10 mouse cellular contexts compared by ENCODE assay signal in genomic region chr13:71804032-71804958, GRCm38 (mm10).
DNase-seq lines count a peak whose midpoint lies in the region; ATAC-seq and TF ChIP-seq lines count a peak whose summit lies in the region.
"Had no signal": no experiment of that assay in that cellular context is flagged by ENCODE, and none has a peak within 500 bp of the region (broad histone marks: within the 10 kb centered on the region; RNA-seq: fewer than 3 reads in every experiment).

No protein-coding gene starts in this region.

- 53% methylated on average over 16 of the region's 16 CpGs for WGBS in forebrain, embryonic 14.5 days
- WGBS in midbrain, embryonic 11.5 days, result 59% methylated on average over 16 of the region's 16 CpGs
- WGBS in lung, adult 2 months, result 71% methylated on average over 16 of the region's 16 CpGs

- H3K4me3 ChIP-seq in CH12.LX (replicated peaks in 1 of 3; ENCODE audit: low read depth in 2 of 3, low read length in 2 of 3, poor library complexity in 1 of 3), result no peak overlapping the region
- no peak overlapping the region for H3K4me3 ChIP-seq in forebrain, embryonic 14.5 days (ENCODE audit: low read depth, low read length)
- H3K4me3 ChIP-seq in midbrain, embryonic 11.5 days (ENCODE audit: low read depth, low read length), result no peak overlapping the region
- H3K4me3 ChIP-seq in lung, adult 2 months (replicated peaks; ENCODE audit: extremely low read depth, low read depth, low read length), result no peak overlapping the region
- H3K4me3 ChIP-seq: limb, embryonic 10.5 days had no signal

- TF ChIP-seq RAD21 in CH12.LX (IDR thresholded peaks at IDR 0.05; ENCODE audit: low read depth, low read length), result no peak

- TF ChIP-seq POLR2A in CH12.LX (IDR thresholded peaks at IDR 0.05; ENCODE audit: low read depth, low read length), result no peak
- no peak for TF ChIP-seq POLR2A in lung, adult 2 months (IDR thresholded peaks at IDR 0.05; ENCODE audit: borderline replicate concordance, extremely low read depth, low read depth, low read length)

- no peak for DNase-seq in CH12.LX (ENCODE audit: extremely low read depth)
- peak; percentile 9 for DNase-seq in cerebellum, adult 11 months
- DNase-seq in forebrain, embryonic 14.5 days (ENCODE audit: low spot score), result peak; percentile 42
- no peak for DNase-seq in midbrain, embryonic 11.5 days (ENCODE audit: low spot score, missing footprints)
- no peak for DNase-seq in layer of hippocampus, adult 11-12 months (ENCODE audit: low spot score)
- DNase-seq in lung, adult 2 months, result no peak
- no peak for DNase-seq in thymus, postnatal 36 days
- DNase-seq in testis, postnatal 10 days (ENCODE audit: low spot score), result no peak
- DNase-seq: lung, adult 18-20 months had no signal

- no peaks in the 10 kb centered on the region for H3K27me3 ChIP-seq in CH12.LX (replicated peaks)
- no peaks in the 10 kb centered on the region for H3K27me3 ChIP-seq in forebrain, embryonic 14.5 days (replicated peaks; ENCODE audit: control insufficient read depth, insufficient read depth, low read length)
- no peaks in the 10 kb centered on the region for H3K27me3 ChIP-seq in midbrain, embryonic 11.5 days (ENCODE audit: control insufficient read depth, insufficient read depth, low read length)

- H3K9me3 ChIP-seq in CH12.LX (replicated peaks; ENCODE audit: low read length), result no peaks in the 10 kb centered on the region
- H3K9me3 ChIP-seq in forebrain, embryonic 14.5 days (replicated peaks; ENCODE audit: control insufficient read depth, low read length), result no peaks in the 10 kb centered on the region
- no peaks in the 10 kb centered on the region for H3K9me3 ChIP-seq in midbrain, embryonic 11.5 days (ENCODE audit: control insufficient read depth, low read length)
- H3K9me3 ChIP-seq: limb, embryonic 10.5 days had no signal

- in situ Hi-C loops in CH12.LX (cut with MboI; ENCODE audit: low pct_ligation_motif_present, low pct_unique_long_range_greater_than_20kb, low sequenced_read_pairs), result no loop called here

- ATAC-seq in forebrain, embryonic 14.5 days, result peak; percentile 55; the same call in 1 of the 2 replicates
- 0 out of 2 replicates have a peak, but pooled peaks have one; percentile 50 for ATAC-seq in midbrain, embryonic 11.5 days (ENCODE audit: low FRiP score)

- no peaks in the 10 kb centered on the region for H3K4me1 ChIP-seq in CH12.LX (ENCODE audit: control insufficient read depth in 1 of 2, insufficient read depth in 2 of 2)
- H3K4me1 ChIP-seq in forebrain, embryonic 14.5 days (ENCODE audit: control insufficient read depth, insufficient read depth, low read length), result no peaks in the 10 kb centered on the region
- H3K4me1 ChIP-seq in midbrain, embryonic 11.5 days (ENCODE audit: control insufficient read depth, insufficient read depth, low read length), result peaks cover 6% of the 10 kb centered on the region; the same call in 1 of the 2 replicates
- H3K4me1 ChIP-seq in lung, adult 2 months (ENCODE audit: control insufficient read depth, insufficient read depth, low read length), result no peaks in the 10 kb centered on the region
- H3K4me1 ChIP-seq: limb, embryonic 10.5 days had no signal

- H3K9ac ChIP-seq in CH12.LX (ENCODE audit: insufficient read depth, low read depth), result no peak overlapping the region
- no peak overlapping the region for H3K9ac ChIP-seq in forebrain, embryonic 14.5 days (ENCODE audit: low read length)
- no peak overlapping the region for H3K9ac ChIP-seq in midbrain, embryonic 11.5 days (ENCODE audit: low read length)

- no peak overlapping the region for H3K27ac ChIP-seq in CH12.LX (ENCODE audit: insufficient read depth, low read depth)
- no peak overlapping the region for H3K27ac ChIP-seq in forebrain, embryonic 14.5 days (ENCODE audit: low read depth, low read length)
- H3K27ac ChIP-seq in midbrain, embryonic 11.5 days (ENCODE audit: low read depth, low read length), result no peak overlapping the region
- H3K27ac ChIP-seq: limb, embryonic 10.5 days had no signal

- no peaks in the 10 kb centered on the region for H3K36me3 ChIP-seq in CH12.LX (replicated peaks in 1 of 2; ENCODE audit: control insufficient read depth in 1 of 2, insufficient read depth in 1 of 2, low read length in 1 of 2)
- no peaks in the 10 kb centered on the region for H3K36me3 ChIP-seq in forebrain, embryonic 14.5 days (ENCODE audit: control insufficient read depth, insufficient read depth, low read length)
- H3K36me3 ChIP-seq in midbrain, embryonic 11.5 days (ENCODE audit: control insufficient read depth, insufficient read depth, low read length), result no peaks in the 10 kb centered on the region
- H3K36me3 ChIP-seq: limb, embryonic 10.5 days had no signal

- TF ChIP-seq EP300 in CH12.LX (IDR thresholded peaks at IDR 0.05; ENCODE audit: low read length), result no peak

- dilution Hi-C loops in CH12.LX (cut with MboI; ENCODE audit: extremely low pct_ligation_motif_present, extremely low pct_unique_long_range_greater_than_20kb, low sequenced_read_pairs), result no loop called here

- no peak for TF ChIP-seq CTCF in CH12.LX (conservative IDR thresholded peaks at IDR 0.05 in 1 of 2, IDR thresholded peaks at IDR 0.05 in 1 of 2; ENCODE audit: low read depth in 2 of 2, low read length in 2 of 2)
- no peak for TF ChIP-seq CTCF in lung, adult 2 months (IDR thresholded peaks at IDR 0.05; ENCODE audit: insufficient read depth, low read length)

- no peaks in the 10 kb centered on the region for H3K79me2 ChIP-seq in CH12.LX (replicated peaks; ENCODE audit: control insufficient read depth, extremely low read depth, insufficient read depth, poor library complexity, severe bottlenecking)

- H3K4me2 ChIP-seq in CH12.LX (ENCODE audit: insufficient read depth, low read depth, poor library complexity, severe bottlenecking), result no peak overlapping the region
- H3K4me2 ChIP-seq in forebrain, embryonic 14.5 days (ENCODE audit: low read length), result no peak overlapping the region
- H3K4me2 ChIP-seq in midbrain, embryonic 11.5 days, result no peak overlapping the region

TF ChIP-seq in CH12.LX, 34 proteins besides CTCF, POLR2A, EP300 and RAD21:
- TF ChIP-seq TBP (conservative IDR thresholded peaks at IDR 0.05; ENCODE audit: low read depth, low read length) (no peak), MAFK (IDR thresholded peaks at IDR 0.05; ENCODE audit: insufficient replicate concordance, low read length) (peak; percentile 95)

Comparison
In these comparisons a context has a peak if more than half of its experiments do, and no peak if none do; other contexts are left out.
1. DNase-seq: peak in cerebellum, adult 11 months (single experiment) and forebrain, embryonic 14.5 days (single experiment); none in CH12.LX (single experiment), midbrain, embryonic 11.5 days (single experiment), layer of hippocampus, adult 11-12 months (single experiment), lung, adult 2 months (single experiment), thymus, postnatal 36 days (0 of 2) and testis, postnatal 10 days (single experiment).